Mouse (Mus musculus): ENCODE measurements around the gene Tmem156.

GRCm38 (mm10) chr5:65107773-65108432 is 16.0 kb upstream of the Tmem156 start:
- TF ChIP-seq POLR2A (IDR thresholded peaks at IDR 0.05; ENCODE audit: low read depth, low read length) (no peak), CTCF (IDR thresholded peaks at IDR 0.05; ENCODE audit: extremely low read depth, insufficient read length, insufficient replicate concordance, low read depth, low read length) (no peak)

Data from small intestine, adult 2 months (tissue).